Mouse (Mus musculus) stomach, embryonic 15.5 days (tissue): ENCODE measurements around the gene Crls1. TPM values are rescaled to one million over a fixed set of nuclear protein-coding genes. Genes with fewer than 3 reads are reported as not detected.
A peak's percentile ranks its signal among the peaks of the same experiment; 100 is the strongest.

ENCODE experiments used
- ATAC-seq: fragments of 200-750 bp; cut with Nextera tagmentation; 2 replicates; pipeline ENCODE4 v1.8.0; 2017; ENCODE audit warnings: low read depth, moderate number of reproducible peaks, moderate TSS enrichment; ENCODE audit not compliant: insufficient read depth, low FRiP score
- H3K27ac ChIP-seq: fragments of 300-500 bp; sonication (generic); 2 replicates; pipeline ENCODE4 v1.5.1; 2015; ENCODE audit warnings: mild to moderate bottlenecking, inconsistent platforms
- H3K27me3 ChIP-seq: fragments of 300-500 bp; sonication (generic); replicated peaks from 2 replicates; pipeline ENCODE4 v1.6.1; 2015; ENCODE audit warnings: inconsistent platforms
- H3K36me3 ChIP-seq: fragments of 300-500 bp; sonication (generic); 2 replicates; pipeline ENCODE4 v1.6.1; 2015; ENCODE audit warnings: inconsistent platforms
- H3K4me1 ChIP-seq: fragments of 300-500 bp; sonication (generic); 2 replicates; pipeline ENCODE4 v1.6.1; 2015; ENCODE audit warnings: inconsistent platforms
- H3K4me2 ChIP-seq: fragments of 300-500 bp; sonication (generic); 2 replicates; pipeline ENCODE4 v1.6.1; 2015; ENCODE audit warnings: mild to moderate bottlenecking, inconsistent platforms
- H3K4me3 ChIP-seq: fragments of 300-500 bp; sonication (generic); replicated peaks from 2 replicates; pipeline ENCODE4 v1.5.1; 2015; ENCODE audit warnings: inconsistent platforms
- H3K9ac ChIP-seq: fragments of 300-500 bp; sonication (generic); 2 replicates; pipeline ENCODE4 v1.6.1; 2015; ENCODE audit warnings: inconsistent platforms
- H3K9me3 ChIP-seq: fragments of 300-500 bp; sonication (generic); 2 replicates; pipeline ENCODE4 v1.6.1; 2016; ENCODE audit warnings: inconsistent platforms
- WGBS: fragments of 180-500 bp; shearing (Covaris S2); methylation state at CpG from one replicate; pipeline ENCODE4 v1.1.7; 2015; 5-methylcytosine and 5-hydroxymethylcytosine counted together
- polyA plus RNA-seq: library from polyadenylated mRNA; unstranded; fragments of >200 nt; fragmentation: Nextera tagmentation; extraction: Ambion mirVana; gene quantifications from 2 replicates; pipeline ENCODE4 v1.2.1, GENCODE M21; 2015

Gene Crls1
- polyA plus RNA-seq = 30.8 and 35.9 TPM in 2 replicates

DNA sequence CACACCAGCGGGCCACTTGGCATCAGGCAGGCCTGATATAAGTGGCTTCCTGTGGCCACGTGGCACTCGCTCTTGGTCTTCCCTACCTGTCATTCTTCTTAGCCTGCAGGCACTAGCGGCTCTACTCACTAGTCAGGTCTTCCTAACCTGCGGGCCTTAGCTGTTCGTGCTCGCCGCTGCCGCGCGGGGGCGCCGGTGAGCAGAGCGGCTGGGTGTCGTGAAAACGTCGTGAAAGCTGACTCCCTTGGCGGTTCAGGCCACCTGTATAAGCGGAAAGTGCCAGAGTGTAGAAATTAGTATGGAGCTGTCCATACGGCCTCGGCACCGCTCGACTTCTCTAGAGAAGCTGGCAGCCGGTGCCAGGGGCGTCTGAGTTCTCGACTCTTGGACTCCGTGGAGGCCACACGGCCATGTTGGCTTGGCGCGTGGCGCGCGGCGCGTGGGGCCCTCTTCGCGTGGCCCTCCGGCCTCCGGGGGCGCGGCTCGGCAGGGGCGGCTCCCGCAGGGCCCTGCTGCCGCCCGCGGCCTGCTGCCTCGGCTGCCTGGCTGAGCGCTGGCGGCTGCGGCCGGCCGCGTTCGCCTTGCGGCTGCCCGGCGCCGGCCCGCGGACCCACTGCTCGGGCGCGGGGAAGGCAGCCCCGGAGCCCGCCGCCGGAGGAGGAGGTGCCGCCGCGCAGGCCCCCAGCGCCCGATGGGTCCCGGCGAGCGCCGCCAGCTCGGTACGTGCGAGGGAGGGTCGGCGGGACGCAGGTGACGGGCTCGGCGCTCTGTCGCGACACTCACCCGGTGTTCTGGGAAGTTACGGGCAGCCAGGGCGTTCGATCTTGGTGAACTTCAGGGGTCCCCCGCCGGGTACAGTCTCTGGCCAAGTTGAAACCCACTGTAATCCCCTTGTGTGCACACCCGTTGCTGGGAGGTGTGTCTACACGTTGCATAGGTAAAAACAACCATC lies at the start of gene Crls1:
Gene Crls1 (plus strand): TSS at position 260 of the 952 bp plus-strand sequence.
- peak within 1 kb of the TSS; percentile 92 for H3K27ac ChIP-seq
- peak within 1 kb of the TSS; percentile 73 for H3K4me2 ChIP-seq
- H3K9me3 ChIP-seq = no peaks in the 10 kb centered on the region
- peaks cover 11% of the 10 kb centered on the region for H3K4me1 ChIP-seq
- H3K36me3 ChIP-seq = no peaks in the 10 kb centered on the region
- H3K4me3 ChIP-seq = peak within 1 kb of the TSS; percentile 98
- under 1% methylated on average over 69 of the region's 96 CpGs for WGBS
- peak; percentile 90 for ATAC-seq
- H3K27me3 ChIP-seq = no peaks in the 10 kb centered on the region
- peak within 1 kb of the TSS; percentile 96 for H3K9ac ChIP-seq

DNA sequence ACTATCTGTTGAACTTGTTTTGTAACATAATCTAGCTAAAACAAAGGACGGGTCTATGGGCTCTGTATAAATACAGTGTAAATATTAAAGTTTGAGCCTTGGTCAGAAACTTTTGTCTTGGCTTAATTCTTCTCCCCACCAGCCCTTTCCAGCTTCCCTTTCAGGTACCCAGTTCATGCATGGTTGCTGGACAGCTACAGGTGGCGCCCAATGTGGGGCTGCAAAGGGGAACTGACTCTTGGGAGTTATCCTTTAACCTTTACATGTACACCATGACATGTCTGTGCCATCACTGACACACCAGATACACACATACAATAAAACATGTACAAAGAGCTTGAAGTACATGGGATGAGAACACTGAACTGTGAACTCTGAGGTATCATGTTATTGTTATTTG lies 43.5 kb upstream of the Crls1 start:
- Histone ChIP-seq H3K27me3 (no peaks in the 10 kb centered on the region), H3K9ac (no peak overlapping the region), H3K4me3 (no peak overlapping the region), H3K9me3 (no peaks in the 10 kb centered on the region), H3K4me2 (no peak overlapping the region), H3K27ac (no peak overlapping the region), H3K4me1 (no peaks in the 10 kb centered on the region), H3K36me3 (peaks cover 15% of the 10 kb centered on the region)
- WGBS = 81% methylated on average over 2 of the region's 2 CpGs
- no peak for ATAC-seq

- 0 out of 2 replicates have a peak, but pooled peaks cover 8% of the 10 kb centered on the region for H3K4me1 ChIP-seq
- no peaks in the 10 kb centered on the region for H3K9me3 ChIP-seq
- H3K27ac ChIP-seq = peak within 1 kb of the TSS; percentile 80; the same call in 1 of the 2 replicates
- peaks cover 6% of the 10 kb centered on the region; the same call in 1 of the 2 replicates for H3K36me3 ChIP-seq
- H3K27me3 ChIP-seq = no peaks in the 10 kb centered on the region
- ATAC-seq = peak; percentile 100
- H3K4me2 ChIP-seq = peak within 1 kb of the TSS; percentile 80
- WGBS = under 1% methylated on average over 58 of the region's 59 CpGs
- peak within 1 kb of the TSS; percentile 80 for H3K4me3 ChIP-seq
- H3K9ac ChIP-seq = peak within 1 kb of the TSS; percentile 73
These were observed 30.7 kb upstream of the Crls1 start, which contains the start of the genes Trmt6 and Mcm8 for GRCm38 (mm10) chr2:132815608-132816314. Trmt6 (minus strand) TSS chr2:132816055. Mcm8 (plus strand) TSS chr2:132816141.

GRCm38 (mm10) chr2:132841071-132841470 lies 5.4 kb upstream of the Crls1 start:
- no peak for ATAC-seq
- Histone ChIP-seq H3K4me3 (no peak overlapping the region), H3K9ac (no peak overlapping the region), H3K27me3 (no peaks in the 10 kb centered on the region), H3K4me2 (no peak overlapping the region), H3K4me1 (no peaks in the 10 kb centered on the region), H3K36me3 (no peaks in the 10 kb centered on the region), H3K9me3 (no peaks in the 10 kb centered on the region), H3K27ac (no peak overlapping the region)
- 93% methylated on average over 4 of the region's 4 CpGs for WGBS

GRCm38 (mm10) chr2:132847581-132847980 lies 1.1 kb downstream of the Crls1 start:
- Histone ChIP-seq H3K9me3 (no peaks in the 10 kb centered on the region), H3K4me3 (peak overlapping the region; percentile 98), H3K36me3 (no peaks in the 10 kb centered on the region), H3K4me2 (peak overlapping the region; percentile 73), H3K4me1 (peaks cover 11% of the 10 kb centered on the region), H3K9ac (peak overlapping the region; percentile 96; the same call in 1 of the 2 replicates), H3K27me3 (no peaks in the 10 kb centered on the region), H3K27ac (no peak overlapping the region)
- ATAC-seq = no peak
- WGBS = 21% methylated on average over 7 of the region's 7 CpGs

DNA sequence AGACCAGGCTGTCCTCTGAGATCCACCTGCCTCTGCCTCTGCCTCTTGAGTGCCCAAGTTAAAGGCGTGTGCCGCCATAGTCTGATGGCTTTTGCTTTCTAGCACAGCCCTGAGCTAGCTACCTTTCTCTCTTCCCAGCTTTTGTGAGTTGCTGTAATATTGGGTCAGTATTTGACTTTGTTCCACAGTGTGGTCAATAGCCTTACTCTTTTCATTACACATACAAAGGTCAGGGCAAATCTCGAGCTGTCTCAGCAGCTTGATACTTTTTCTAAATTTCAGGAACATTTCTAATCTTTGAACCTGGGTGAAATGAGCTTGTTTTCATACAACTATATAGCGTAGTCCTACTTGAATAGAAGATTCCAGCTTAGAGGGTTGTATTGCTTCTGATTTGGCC lies 1.9 kb downstream of the Crls1 start:
- H3K4me1 ChIP-seq = peaks cover 11% of the 10 kb centered on the region
- peak overlapping the region; percentile 73 for H3K4me2 ChIP-seq
- no peak for ATAC-seq
- H3K27ac ChIP-seq = no peak overlapping the region
- no peaks in the 10 kb centered on the region for H3K27me3 ChIP-seq
- peak overlapping the region; percentile 98; the same call in 1 of the 2 replicates for H3K4me3 ChIP-seq
- WGBS = 85% methylated on average over 4 of the region's 4 CpGs
- H3K36me3 ChIP-seq = no peaks in the 10 kb centered on the region
- H3K9ac ChIP-seq = no peak overlapping the region
- H3K9me3 ChIP-seq = no peaks in the 10 kb centered on the region

DNA sequence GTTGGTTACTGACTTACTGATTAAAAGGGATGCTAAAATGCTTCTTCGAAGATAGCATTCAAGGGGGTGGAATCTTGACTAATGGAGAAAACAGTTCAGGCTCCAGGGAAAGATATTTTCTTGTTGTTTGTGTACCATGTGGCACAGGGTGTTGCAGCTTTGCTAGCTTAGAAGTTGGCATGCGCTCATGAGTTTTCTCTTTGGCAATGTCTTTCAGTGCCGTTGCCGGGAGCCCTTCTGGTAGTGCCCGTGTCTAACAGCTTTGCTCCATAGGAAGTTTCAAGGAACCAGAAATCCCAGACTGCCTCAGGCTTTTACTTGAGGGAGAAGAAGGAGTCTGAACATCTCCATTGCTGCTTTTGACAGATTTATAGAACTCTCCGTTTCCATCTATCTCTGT lies 2.7 kb downstream of the Crls1 start:
- no peak for ATAC-seq
- H3K36me3 ChIP-seq = no peaks in the 10 kb centered on the region
- H3K4me1 ChIP-seq = peaks cover 11% of the 10 kb centered on the region
- no peaks in the 10 kb centered on the region for H3K9me3 ChIP-seq
- H3K9ac ChIP-seq = no peak overlapping the region
- H3K4me2 ChIP-seq = no peak overlapping the region
- H3K27me3 ChIP-seq = no peaks in the 10 kb centered on the region
- H3K4me3 ChIP-seq = no peak overlapping the region
- WGBS = 92% methylated on average over 6 of the region's 6 CpGs
- H3K27ac ChIP-seq = no peak overlapping the region

DNA sequence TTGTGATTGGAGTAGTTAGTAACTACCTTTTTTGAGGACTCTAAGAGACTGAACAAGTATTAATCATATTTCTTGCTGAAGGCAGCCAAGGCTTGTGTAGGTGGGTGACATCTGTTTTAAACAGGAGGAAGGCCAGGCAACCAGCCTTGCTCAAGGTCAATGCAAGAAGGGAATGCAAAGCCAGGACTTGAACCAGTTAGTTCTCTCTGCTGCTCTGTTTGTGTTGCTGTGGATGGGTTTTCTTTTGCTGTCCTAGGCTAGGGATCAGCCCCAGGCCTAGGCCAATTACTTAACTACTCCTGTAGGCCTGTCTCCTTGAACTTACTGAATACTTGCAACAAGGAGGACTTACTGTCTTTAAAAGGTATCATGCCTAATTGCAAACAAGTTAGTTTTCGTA lies 6.6 kb downstream of the Crls1 start:
- no peaks in the 10 kb centered on the region for H3K36me3 ChIP-seq

GRCm38 (mm10) chr2:132856333-132856732 lies 9.9 kb downstream of the Crls1 start:
- Histone ChIP-seq H3K27me3 (no peaks in the 10 kb centered on the region), H3K4me3 (no peak overlapping the region), H3K4me1 (no peaks in the 10 kb centered on the region), H3K4me2 (no peak overlapping the region), H3K9me3 (no peaks in the 10 kb centered on the region), H3K9ac (no peak overlapping the region), H3K36me3 (no peaks in the 10 kb centered on the region), H3K27ac (no peak overlapping the region)
- 77% methylated on average over 5 of the region's 5 CpGs for WGBS
- ATAC-seq = no peak

More for the DNA sequence above, 6.6 kb downstream of the Crls1 start:
- no peak for ATAC-seq
- H3K27ac ChIP-seq = no peak overlapping the region
- no peak overlapping the region for H3K4me3 ChIP-seq
- H3K9me3 ChIP-seq = no peaks in the 10 kb centered on the region
- no peaks in the 10 kb centered on the region for H3K27me3 ChIP-seq
- 93% methylated on average over 1 of the region's 1 CpGs for WGBS
- H3K9ac ChIP-seq = no peak overlapping the region
- no peak overlapping the region for H3K4me2 ChIP-seq
- H3K4me1 ChIP-seq = peaks cover 3% of the 10 kb centered on the region; the same call in 1 of the 2 replicates

GRCm38 (mm10) chr2:132860435-132860834 lies 14.0 kb downstream of the Crls1 start:
- Histone ChIP-seq H3K9me3 (no peaks in the 10 kb centered on the region), H3K4me3 (no peak overlapping the region), H3K4me2 (no peak overlapping the region), H3K27me3 (no peaks in the 10 kb centered on the region), H3K27ac (no peak overlapping the region), H3K36me3 (0 out of 2 replicates have a peak, but pooled peaks cover 2% of the 10 kb centered on the region), H3K9ac (no peak overlapping the region), H3K4me1 (no peaks in the 10 kb centered on the region)
- ATAC-seq = no peak

DNA sequence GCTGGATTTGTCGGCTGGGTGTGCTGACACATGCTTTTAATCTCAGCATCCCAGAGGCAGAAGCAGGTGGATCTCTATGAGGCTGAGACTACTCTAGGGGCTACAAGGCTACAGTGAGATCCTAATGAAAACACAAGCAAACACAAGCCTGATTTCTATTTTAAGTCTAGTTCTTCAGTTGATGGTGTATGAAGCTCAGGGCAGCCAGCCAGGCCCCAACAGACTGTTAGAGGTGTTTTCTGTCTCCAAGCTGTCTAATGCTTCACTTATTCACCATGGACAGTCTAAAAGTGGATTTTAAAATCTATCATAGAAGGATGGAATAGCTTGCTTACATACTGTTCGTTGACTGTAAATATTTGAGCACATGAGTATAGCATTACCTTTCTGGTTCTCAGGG lies 15.0 kb downstream of the Crls1 start:
- Histone ChIP-seq H3K4me2 (no peak overlapping the region), H3K4me3 (no peak overlapping the region), H3K27me3 (no peaks in the 10 kb centered on the region), H3K4me1 (no peaks in the 10 kb centered on the region), H3K9me3 (no peaks in the 10 kb centered on the region), H3K27ac (no peak overlapping the region), H3K36me3 (0 out of 2 replicates have a peak, but pooled peaks cover 6% of the 10 kb centered on the region), H3K9ac (no peak overlapping the region)
- ATAC-seq = no peak
- WGBS = 90% methylated on average over 2 of the region's 2 CpGs
